Mouse (Mus musculus) layer of hippocampus, postnatal 10 days (tissue): ENCODE measurements around the gene Il10rb. TPM values are rescaled to one million over a fixed set of nuclear protein-coding genes. Genes with fewer than 3 reads are reported as not detected.
A peak's percentile ranks its signal among the peaks of the same experiment; 100 is the strongest.

ENCODE experiments used
- DNase-seq, 2 experiments: peaks; one replicate each; pipeline ENCODE4 v3.0.0; 2021; ENCODE audit warnings: low spot score in 2 of 2
- total RNA-seq, 2 experiments: library from RNA; stranded (reverse); gene quantifications; 2 replicates each; pipeline ENCODE4 v1.2.3; 2021

Gene Il10rb
- total RNA-seq, 2 experiments from 2014 or later: 7.4 to 8.6 TPM

DNA sequence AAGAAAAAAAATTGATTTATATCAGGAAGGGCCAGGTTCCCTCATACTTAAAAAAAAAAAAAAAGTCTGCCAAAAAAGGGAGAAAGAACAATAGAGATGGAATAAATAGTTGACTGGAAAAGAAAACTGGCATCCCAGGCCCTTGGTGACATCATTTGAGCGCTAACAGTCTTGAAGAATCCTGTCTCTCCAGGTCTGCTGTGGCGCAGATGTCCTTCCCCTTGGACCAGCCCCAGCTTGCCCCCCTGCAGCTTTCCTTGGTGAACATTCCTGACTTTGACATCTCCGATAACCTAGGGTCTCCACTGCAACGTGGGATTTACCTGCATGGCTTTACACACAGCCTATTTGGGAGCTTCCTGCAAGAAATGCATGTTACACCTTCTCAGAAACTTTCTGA, 24.4 kb upstream of the Il10rb start:
- DNase-seq: no peak

DNA sequence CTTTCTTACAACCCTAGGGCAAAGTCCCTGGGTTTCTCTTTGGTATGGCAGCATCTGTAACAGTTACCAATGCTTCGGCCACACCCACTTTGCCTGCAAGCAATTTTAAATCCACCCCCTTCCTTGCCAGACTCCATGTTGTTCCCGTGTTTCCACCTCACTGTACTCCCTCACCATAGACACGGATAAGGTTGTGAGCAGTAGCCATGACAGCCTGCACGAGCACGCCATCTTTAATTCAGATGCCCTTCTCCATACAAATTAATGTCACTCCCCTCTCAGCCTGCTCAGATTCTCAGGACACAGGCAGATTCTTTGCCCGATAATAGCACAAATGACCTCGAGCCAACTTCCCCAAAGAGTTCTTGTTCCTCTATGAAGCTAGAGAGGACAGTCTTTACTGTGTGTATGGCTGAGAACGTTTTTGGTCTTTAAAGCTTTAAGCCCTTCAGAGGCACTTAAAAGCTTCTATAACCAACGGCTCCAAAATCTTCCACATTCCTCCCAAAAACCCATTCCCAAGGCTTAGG, 23.6 kb upstream of the Il10rb start:
- DNase-seq: no peak

DNA sequence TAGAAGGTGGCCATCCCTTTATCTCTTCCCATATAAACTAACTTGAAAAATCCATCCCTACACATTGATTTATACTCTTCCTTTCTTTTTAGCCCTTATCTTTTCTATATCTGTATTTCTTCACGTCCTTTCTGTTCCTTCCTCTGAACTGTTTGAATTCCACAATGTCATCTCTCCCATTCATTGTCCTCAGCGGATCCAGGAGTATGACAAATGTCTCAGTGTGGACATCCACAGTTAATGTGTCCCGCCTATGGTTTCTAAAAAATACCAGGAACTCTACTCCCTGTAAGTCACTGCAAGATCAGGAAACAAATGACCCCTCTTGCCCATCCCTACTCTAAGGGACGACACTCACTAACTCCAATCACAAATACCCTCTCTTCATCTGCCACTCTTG, 21.7 kb upstream of the Il10rb start:
- DNase-seq: no peak

DNA sequence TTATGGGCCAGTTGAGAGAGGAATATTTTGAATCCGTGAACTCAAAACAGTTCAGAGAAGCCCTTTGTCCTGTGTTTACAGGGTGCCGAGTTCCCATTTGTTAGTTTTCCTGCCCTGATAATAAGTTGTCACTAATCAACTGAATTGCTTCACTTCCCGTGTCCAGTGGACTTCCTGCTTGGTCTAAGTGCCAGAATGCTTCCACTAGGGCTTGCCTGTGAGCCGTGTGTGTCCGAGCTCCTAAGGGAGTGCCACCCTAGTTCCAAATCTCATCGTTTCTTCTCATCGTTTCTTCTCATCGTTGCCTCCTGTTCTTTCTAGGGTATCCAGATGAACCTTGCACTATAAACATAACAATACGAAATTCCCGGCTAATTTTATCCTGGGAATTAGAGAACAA, 20.3 kb upstream of the Il10rb start:
- DNase-seq: no peak

DNA sequence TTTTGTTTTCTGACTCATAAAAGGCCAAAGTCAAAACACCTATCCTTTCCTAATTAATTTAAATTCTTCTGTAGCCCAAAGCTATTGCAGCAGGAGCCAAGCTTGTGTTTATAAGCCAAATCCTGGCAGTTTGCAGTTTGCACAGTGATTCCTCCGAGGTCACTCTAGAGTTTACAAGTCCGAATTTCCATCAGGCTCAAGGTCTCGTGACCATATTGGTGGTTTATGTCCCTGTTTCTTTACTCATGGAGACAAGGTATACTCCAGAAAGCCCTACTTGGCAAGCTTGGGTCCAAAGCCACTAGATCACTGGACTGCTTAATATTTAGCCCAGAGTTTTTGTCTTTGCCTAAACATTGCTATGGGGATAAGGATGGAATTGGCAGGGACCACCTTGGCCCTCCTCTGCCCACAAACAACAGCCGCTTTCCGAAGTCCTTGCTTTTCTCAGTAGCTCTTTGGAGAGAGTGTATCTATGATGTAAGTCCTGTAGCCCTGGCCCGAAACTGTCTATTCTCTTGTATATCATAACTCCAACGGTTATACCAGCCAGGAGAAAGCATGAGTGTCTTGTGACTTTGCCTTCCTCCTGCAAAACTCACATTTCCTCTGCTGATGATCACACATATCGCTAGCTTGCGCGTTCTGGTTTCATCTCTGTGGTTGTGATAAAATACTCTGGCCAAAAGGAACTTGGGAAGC, 19.4 kb upstream of the Il10rb start:
- no peak for DNase-seq

DNA sequence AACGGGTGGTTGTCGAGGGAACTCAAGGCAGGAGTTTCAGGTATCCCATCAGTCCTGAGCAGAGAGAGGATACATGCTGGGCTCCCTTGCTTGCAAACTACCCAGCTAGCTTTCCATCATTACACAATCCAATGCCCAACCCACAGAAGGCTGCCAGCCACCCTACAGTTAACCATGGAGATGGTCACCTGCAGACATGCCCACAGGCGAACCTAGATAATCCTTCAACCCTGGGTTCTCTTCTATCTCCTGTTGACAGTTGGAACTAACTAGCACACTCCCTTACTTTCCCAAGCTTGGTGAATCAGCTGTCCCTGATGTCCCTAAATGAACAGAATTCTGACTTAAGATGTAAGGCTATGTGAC, 18.9 kb upstream of the Il10rb start:
- no peak for DNase-seq

DNA sequence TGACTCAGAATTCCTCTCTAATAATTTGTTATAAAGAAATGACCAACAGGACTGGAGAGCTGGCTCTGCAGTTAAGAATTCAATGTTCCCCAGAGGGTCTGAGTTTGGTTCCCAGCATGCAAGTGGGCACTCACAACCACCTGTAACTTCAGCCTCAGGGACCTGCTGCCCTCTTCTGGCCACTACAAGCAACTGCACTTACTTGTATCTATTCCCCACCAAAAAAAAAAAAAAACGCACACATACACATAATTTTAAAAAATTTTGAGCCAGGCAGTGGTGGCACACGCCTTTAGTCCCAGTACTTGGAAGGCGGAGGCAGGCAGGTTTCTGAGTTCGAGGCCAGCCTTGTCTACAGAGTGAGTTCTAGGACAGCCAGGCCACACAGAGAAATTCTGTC, 15.9 kb upstream of the Il10rb start:
- no peak for DNase-seq

DNA sequence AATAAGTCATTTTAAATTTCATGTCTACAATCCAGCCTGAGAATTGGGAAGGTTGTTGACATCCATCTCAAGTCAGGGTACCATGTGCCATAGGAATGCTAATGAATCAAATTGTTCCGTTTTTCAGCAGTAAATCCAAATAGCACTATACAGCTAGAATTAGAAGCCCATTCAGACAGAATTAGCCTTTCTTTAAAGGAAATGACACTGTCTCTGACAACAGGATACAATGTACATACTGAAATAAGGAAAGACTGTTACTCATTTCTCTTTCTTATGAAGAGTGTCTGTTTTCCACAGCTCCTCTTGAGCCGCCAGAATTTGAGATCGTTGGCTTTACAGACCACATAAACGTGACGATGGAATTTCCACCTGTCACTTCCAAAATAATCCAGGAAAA, 14.5 kb upstream of the Il10rb start, which contains the start of gene Gm21970:
Gene Gm21970 (plus strand): TSS at position 301 of the 400 bp plus-strand sequence.
- no peak for DNase-seq

DNA sequence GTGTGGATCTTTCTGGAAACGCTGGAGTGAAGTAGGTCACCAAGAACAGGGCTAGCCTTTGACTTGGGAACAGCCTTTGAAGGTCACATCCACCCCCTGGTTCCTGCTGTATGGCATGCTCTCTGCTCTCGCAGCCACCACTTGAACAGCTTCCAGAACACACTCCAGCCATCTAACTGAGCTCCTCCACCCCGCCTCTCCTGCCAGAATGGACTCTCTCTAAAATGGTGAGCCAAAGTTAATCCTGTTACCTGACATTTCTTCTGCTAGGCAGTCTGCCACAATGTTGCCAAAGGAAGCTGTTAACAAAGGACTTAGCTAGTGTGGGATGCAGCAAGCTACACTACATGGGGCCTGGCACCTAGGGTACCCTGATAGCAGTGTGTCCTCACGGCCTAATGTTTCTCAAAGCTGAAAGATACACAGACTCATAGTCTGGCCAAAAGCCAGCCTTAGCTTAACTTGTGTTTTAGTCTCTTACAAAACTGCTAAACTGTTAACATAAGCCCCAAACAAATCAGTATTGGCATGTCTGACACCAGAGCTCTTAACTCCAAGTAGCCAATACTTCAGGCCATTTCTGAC, 11.0 kb upstream of the Il10rb start:
- DNase-seq: no peak

DNA sequence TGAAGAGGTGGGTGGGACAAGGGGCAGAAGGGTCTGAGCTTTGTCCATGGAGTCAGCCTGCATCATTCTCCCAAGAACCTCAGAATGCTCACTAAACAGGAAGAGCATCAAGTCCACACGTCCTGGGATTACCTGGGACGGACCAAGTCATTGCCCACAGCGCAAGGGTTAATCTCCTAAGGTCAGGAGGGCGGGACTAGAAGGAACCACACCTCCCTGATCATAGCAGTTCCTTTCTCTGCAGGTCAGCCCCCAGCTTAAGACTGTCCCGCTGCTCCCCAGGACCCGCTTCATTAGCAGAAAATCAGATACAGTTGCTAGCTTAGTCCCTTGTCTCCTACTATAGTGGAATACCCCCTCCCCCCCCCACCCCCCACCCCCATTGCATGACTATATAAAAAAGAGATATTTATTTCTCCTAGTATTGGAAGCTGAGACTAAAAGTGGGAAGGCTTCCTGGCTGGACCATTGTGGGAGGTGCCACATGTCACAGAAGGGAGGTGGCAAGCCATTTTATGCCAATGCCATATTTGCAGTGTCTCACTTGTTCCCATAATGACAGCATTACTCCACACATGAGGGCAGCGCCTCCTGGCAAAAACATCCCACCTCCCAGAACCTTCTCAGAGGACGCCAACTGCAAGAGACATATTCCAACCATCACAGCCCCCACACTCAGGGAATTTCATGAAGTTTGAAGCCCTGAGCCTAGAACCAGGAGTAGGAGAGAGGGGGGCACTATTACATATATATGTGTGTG, 10.2 kb upstream of the Il10rb start:
- DNase-seq: no peak

DNA sequence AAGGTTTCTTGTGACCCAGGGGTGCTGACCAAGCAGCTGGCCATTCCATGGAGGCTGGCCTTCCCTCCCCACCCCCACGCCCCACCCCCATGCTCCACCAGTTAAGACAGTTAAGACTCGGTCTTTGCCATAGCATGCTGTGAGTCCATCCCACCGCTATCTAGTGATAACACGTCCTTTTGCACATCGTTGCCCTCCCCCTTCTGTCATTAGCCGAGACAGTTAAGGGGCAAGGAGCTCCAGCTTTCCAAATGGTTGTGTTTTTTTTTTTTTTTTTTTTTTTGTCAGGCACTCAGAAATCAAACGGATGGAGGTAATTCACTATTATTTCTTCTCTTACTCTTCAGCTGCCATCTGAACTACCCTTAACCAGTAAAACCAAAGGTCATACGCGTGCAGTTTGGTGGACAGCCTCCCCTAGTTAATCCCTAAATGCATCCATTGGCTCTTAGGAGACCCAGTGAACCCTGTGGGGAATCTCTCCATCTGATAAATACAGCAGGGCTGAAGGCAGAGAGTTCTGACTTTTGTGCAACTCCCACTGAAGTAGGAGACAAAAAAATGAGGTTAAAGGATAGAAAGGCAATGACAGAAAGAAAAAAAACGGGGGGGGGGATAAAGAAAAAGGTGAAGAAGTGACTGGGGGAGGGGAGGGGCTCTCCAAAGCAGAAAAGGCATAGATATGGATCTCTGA, 9.0 kb upstream of the Il10rb start:
- DNase-seq: no peak

DNA sequence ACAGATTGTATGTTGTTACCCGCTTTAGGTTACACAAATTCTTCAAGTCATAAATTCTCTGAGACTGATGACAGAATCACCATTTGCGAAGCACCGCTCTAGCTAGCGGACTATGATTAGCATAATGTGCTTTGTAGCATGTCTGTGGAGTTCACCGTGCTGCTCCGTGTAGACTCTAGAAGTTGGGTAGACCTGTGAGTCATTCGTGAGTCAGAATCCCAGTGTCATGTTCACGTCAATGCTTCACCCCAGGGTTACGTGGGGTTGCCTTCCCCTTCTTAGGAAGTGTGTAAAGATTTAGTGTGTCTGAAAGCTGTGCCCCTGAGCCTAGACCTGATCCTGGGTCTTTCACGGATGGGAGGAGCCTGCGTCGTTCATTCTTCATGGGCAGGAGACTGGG, 7.9 kb upstream of the Il10rb start:
- DNase-seq: no peak

DNA sequence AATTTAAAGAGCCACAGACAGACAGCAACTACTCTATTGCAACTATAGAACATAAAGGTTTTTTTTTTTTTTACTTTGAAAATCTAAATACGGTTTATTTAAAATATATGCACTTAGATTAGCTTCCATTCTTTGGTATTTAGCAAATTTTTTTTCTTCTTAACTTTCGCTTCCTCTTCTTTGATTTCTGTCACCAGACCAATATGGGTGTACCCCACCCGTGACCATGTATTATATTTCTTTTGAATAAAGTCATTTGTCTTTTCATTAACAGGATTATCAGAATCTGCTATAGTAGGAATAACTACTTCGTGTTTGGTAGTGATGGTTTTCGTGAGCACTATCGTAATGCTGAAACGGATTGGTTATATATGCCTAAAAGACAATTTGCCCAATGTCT, 7.0 kb upstream of the Il10rb start:
- no peak for DNase-seq

DNA sequence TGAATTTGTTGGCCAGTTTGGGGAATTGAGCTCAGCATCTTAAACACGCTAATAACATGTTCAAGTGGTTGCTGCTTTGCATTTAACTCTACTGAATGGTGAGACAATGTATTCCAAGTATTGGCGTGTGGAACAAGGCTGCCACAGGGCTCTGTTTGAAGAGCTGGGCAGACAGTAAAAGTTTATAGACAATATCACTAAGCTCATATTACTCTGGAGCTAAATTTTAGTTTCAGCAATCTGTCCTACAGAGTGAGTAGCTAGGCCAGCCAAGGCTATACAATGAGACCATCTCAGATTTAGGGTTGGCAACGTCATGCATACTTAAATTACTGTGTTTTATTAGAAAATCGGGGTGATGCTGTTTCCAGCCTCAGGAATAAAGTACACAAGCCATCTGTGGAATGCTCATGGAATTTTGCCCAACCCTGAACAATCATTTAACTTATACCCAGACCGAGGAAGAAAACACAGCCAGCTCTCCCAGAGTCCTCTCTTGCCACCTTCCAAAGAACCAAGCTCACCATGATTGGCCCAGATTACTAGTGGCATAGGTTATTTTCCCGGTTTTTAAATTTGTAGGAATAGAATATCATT, 4.3 kb upstream of the Il10rb start:
- no peak for DNase-seq

DNA sequence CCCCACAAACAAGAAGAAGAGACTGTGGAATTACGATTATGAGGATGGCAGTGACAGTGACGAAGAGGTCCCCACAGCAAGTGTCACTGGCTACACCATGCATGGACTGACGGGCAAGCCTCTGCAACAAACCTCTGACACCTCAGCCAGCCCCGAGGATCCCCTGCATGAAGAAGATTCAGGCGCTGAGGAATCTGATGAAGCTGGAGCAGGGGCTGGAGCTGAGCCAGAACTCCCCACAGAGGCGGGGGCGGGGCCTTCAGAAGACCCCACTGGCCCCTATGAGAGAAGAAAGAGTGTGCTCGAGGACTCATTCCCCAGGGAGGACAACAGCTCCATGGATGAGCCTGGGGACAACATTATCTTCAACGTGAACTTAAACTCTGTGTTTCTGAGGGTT, 2.2 kb upstream of the Il10rb start:
- no peak for DNase-seq

DNA sequence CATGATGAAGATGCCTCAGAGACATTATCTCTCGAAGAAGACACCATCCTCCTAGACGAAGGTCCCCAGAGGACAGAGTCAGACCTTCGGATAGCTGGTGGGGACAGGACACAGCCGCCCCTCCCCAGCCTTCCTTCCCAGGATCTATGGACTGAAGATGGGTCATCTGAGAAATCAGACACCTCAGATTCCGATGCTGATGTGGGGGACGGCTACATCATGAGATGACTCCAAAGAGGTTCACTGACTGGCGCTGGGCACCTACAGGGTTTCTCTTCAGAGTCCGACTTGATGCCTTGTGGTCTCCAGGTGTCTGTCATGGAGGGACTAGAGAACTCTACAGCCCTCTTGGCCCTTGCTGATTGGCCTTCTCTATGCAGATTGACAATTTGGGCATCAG, 1.8 kb upstream of the Il10rb start:
- DNase-seq: no peak

DNA sequence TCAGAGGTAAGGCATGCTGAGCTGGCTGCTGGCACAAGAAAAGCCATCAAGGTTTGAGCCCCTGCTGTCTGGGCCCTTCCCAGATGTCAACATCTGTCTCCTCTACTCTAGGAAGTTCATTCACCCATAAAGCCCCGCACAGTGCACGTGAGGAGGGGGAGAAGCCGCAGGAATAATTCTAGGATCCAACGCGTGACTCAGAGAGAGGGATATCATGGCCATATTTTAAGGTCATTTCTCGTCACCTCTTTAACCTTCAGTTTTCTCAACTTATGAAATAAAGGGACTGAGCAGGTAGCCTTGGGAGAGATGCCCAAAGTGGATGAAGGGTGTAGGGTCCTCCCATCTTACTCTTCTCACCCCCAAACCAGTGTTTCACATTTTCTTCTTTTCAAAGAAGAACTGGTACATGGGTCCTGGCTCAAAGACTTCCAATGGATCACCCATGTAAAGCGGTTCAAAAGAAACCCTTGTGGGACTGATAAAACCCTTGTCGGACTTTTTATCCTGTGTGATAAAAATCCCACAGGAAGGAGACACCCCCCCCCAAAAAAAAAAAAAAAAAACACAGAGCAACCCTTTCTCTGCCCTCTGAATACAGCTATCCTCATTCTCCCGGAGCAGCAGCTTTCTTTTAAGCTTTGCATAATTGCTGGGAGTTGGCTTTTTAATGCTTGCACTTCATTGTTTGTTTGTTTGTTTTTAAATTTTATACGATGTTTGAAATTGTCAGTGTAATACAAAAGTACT, 961 bp upstream of the Il10rb start:
- DNase-seq: no peak

DNA sequence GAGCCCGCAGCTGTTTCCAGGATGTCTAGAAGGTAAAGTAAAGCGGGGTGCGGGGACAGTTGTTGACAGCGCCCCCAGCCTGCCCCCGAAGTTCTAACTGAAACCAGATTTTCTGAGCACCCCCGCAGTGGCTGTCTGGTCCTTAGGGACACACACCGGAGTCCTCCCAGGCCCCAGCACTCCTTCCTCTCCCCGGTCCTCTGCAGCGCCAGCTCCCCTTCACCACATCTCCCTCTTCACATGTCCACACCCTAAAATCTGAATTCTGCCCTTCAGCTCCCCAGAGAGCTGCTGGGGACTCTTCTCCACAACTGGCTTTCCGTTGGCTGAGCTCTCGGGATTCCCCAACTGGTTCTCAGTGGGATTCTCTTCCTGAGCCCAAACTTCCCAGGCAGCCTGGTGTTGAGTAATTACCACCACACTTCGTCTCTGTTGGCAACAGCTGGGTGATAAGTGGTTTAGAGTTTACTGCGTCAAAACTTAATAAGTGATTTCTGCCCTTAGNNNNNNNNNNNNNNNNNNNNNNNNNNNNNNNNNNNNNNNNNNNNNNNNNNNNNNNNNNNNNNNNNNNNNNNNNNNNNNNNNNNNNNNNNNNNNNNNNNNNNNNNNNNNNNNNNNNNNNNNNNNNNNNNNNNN, 739 bp downstream of the Il10rb start:
- peak; percentile 24 to 47 for DNase-seq

DNA sequence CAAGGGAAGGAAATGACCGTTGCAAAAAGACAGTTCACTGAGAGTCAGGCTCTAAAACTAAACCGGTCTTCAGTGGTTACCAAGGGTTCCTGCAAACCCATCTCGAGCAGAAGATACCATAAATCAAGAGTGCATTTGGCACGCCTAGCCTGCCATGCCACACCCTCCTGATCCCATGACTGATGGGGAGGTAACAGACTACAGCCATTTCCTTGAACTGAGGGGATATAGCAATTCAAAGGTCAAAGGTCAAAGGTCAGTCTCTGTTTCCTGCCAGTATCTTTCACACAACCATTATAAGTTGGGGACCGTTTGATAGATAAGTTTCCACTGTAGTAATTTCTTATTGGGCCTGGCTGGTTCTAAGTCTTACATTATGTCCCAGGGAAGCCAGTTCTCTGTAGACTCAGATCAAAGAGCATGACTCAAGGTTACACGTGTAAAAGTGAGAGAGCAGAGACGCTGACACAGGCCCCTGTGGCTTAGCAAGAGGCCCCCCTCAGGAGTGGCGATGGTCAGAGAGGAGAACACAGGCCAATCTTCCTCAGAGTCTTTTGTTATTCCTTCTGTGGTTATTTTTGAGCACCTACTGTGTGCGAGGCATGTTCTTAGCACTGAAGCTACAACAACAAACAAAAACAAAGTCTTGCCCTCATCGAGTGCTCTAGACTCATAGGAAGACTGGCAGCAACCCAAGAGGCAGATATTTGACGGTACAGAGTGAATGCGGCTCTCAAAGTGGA, 7.3 kb downstream of the Il10rb start:
- DNase-seq: no peak
